Mouse (Mus musculus) brain, embryonic 14.5 days (tissue): ENCODE measurements around the gene Tcam1. TPM values are rescaled to one million over a fixed set of nuclear protein-coding genes. Genes with fewer than 3 reads are reported as not detected.

Experiments used
- DNase-seq: peaks from one replicate; pipeline ENCODE4 v3.0.0-alpha.2; 2011; ENCODE audit warnings: low read depth
- CTCF ChIP-seq: fragments of 200-500 bp; IDR thresholded peaks from 2 replicates; pipeline ENCODE4 v1.5.1; 2012; ENCODE audit warnings: inconsistent platforms, mild to moderate bottlenecking, moderate library complexity, borderline replicate concordance; ENCODE audit not compliant: insufficient read depth, insufficient read length; ENCODE audit errors: extremely low read depth
- POLR2A ChIP-seq: fragments of 200-500 bp; IDR thresholded peaks from 2 replicates; pipeline ENCODE4 v1.6.1; 2012; ENCODE audit warnings: mild to moderate bottlenecking, inconsistent platforms, borderline replicate concordance; ENCODE audit not compliant: poor library complexity, insufficient read depth, insufficient read length, severe bottlenecking; ENCODE audit errors: extremely low read depth
- polyA plus RNA-seq: library from polyadenylated mRNA; depleted of rRNA; stranded (reverse); fragments of >200 nt; gene quantifications from 2 replicates; pipeline ENCODE4 v1.2.3, GENCODE M21; 2012

Gene Tcam1
- polyA plus RNA-seq, 1 experiment: 0.15 TPM

DNA sequence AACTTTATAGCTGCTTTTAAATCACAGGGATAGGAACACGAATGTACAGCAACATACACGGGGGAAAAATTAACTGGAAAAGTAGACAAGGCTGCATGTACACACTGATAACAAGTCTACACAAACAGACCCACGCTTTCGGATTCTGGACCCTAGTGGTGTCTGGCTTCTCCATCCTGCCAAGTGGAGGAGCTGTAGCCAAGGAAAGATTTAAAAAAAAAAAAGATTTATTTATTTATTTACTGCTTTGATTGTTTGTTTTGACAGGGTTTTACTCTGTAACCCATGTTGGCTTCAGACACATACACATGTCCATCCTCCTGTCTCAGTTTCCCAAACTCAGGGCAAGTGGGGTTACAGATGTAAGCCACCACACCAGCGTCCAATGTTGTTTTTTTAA, 31.0 kb downstream of the Tcam1 start:
- DNase-seq: no peak
- TF ChIP-seq CTCF (no peak), POLR2A (no peak)

- TF ChIP-seq CTCF (no peak), POLR2A (no peak)
- no peak for DNase-seq
These were observed 31.7 kb downstream of the Tcam1 start for GRCm38 (mm10) chr11:106308162-106308561.

GRCm38 (mm10) chr11:106310123-106310522, 33.7 kb downstream of the Tcam1 start:
- TF ChIP-seq CTCF (no peak), POLR2A (no peak)
- no peak for DNase-seq

DNA sequence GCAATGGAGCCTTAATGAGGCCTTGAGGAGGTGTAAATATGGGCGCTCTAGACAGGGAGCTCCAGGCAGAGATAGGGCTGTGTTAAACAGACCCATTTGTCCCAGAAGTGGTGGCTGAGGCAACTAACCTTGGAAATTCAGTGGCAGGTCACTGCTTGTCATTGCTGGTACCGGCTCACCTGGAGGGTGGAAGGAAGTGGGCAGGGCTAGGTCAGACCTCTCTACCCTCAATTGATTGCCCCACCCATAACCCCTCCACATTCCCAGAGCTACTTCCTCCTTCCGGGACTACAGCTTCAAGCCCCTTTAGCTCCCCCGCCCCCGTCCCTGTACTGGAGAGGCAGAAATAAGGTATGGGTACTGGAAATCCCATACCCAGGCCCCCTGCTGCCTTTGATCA, 37.1 kb downstream of the Tcam1 start:
- no peak for TF ChIP-seq POLR2A
- TF ChIP-seq CTCF: no peak
- DNase-seq: no peak

GRCm38 (mm10) chr11:106314333-106314812, 37.9 kb downstream of the Tcam1 start, which contains the start of gene Cd79b:
TSS of gene Cd79b (minus strand) at chr11:106314762.
- DNase-seq: no peak
- TF ChIP-seq POLR2A (no peak), CTCF (no peak)

- DNase-seq: no peak
- TF ChIP-seq CTCF: no peak
- no peak for TF ChIP-seq POLR2A
These were observed 39.9 kb downstream of the Tcam1 start for GRCm38 (mm10) chr11:106316416-106316815.

DNA sequence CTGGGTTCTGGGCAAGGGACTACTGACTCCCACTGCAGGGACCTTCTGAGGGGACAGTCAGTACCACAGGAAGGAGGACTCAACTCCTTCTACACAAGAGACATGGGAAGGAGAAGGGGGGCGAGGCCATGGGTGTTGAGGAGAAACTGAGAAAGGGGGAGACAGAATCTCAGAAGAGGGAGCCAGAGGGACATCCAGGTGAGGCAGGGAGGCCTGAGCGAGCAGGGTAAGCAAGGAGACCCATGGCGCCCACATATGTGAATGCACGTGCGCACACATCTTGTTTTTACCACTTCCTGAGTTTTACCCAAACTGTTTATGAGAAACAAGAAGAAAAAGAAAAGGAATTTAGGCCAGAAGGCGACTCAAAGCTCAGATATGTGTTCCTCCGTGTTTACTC, 41.3 kb downstream of the Tcam1 start:
- TF ChIP-seq CTCF (no peak), POLR2A (no peak)
- DNase-seq: no peak

DNA sequence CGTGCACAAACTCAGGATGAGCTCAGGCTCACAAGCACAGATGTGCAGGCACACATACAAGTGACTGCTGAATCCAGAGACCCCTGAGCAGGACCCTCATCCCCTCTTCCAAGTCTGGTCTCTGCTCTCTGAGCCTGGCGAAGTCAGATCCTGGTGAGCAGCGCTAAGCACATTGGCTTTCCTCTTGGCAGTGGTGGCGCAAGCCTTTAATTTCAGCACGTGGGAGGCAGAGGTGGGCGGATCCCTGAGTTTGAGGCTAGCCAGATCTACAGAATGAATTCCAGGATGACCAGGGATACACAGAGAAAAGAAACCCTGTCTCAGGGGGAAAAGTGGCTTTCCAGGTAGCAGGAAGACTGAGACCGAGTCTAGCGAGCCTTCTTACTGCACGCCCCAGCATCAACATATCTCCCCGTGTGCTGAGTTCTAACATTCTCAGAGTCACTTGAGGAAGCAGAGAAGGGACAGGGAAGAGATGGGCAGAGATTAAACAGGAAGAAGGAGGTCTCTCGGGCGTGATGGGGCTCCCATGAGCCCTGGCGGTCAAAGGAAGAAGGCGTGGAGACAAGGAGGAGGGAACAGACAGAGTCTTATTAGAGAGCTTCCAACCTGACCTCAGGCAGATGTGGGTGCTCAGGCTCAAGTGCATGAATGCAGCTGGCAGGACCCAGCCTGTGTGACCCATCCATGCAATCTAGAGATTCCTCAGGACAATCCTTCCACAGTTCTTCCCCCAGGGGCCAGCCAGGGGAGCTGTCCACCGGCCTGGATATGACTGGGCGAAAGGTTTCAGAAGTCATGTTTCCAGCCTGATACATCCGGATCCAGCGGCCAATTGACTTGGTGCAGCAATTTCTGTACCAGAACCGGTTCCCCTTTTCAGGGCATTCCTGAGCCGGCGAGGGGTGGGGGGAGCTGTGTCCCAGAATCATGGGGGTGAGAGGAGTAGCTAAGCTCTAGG, 42.2 kb downstream of the Tcam1 start:
- no peak for TF ChIP-seq POLR2A
- TF ChIP-seq CTCF: no peak
- DNase-seq: no peak

DNA sequence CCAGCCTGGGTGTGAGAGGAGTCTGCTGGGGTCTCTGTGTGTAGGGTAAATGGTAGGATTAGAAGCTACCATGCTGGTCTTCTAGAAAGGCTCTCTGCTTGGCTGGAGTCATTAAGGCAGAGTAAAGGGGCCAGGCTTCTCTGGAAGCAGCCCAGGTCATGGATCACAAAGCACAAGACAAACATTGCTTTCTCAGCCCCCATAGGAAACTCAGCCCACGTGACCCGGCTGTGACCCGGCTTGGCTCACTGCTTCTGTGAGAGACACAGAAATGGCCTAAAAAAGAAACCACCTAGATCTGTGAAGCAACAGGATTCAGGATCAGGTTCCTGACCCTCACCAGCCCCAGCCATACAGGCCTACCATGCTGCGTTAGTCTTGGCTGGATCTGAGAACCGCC, 48.4 kb downstream of the Tcam1 start:
- no peak for TF ChIP-seq CTCF
- TF ChIP-seq POLR2A: no peak
- no peak for DNase-seq

DNA sequence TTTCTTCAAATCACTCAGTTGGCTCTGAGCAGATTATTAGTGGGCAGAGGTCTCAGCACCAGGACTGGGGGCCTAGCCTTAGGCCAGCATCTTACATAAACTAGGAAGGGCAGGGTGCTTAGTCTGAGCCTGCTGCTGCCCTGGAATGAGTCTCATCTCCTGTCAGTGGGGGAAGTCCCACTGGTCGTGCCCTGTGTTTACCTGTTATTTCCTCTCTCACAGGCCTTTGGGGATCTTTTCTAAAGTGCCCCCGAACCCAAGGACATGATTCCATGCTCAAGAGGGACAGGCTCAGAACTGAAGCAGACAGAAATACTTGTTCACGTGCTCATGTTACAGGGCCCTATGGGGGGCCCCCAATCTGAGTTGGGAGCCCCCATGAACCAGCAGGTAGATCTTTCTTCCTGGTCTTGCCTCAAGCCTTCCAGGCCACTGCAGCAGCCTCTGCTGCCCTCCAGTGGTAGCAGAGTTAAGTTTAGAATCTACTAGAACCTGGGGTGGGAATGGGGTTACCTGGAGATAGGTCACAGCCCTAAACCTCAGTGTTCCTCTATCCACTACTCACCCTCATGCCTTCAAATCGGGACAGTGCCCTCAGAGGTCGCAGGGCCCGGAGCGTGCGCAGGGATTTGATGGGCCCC, 49.2 kb downstream of the Tcam1 start:
- TF ChIP-seq POLR2A (no peak), CTCF (peak; percentile 74)
- DNase-seq: peak; percentile 54

GRCm38 (mm10) chr11:106326475-106326874, 50.0 kb downstream of the Tcam1 start:
- no peak for TF ChIP-seq POLR2A
- TF ChIP-seq CTCF: no peak
- DNase-seq: no peak

GRCm38 (mm10) chr11:106328521-106328920, 52.0 kb downstream of the Tcam1 start:
- no peak for TF ChIP-seq POLR2A
- no peak for TF ChIP-seq CTCF
- DNase-seq: no peak

DNA sequence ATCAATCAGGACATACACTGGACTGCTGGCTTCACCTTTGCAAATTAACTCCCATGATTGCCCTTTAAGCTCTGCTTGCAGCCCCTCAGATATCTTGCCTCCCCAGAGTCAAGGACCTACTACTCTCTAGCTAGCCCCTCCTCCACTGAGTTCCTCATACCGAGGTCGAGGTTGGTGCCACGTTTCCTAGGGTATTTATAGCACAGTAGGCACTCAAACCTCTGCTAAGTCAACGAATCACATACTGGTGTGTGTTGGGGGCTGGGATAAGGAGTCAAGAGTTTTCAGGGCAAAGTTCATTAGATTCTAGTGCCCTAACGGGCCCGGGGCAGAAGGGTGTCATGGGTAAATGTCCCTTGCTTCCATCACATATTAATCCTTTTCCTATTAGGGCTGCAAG, 52.7 kb downstream of the Tcam1 start:
- TF ChIP-seq POLR2A (no peak), CTCF (no peak)
- no peak for DNase-seq
